Mouse (Mus musculus) CH12.LX (cell line): ENCODE results near the gene Arap2.

Experiments
- CTCF ChIP-seq, 2 experiments: IDR thresholded peaks in 1 of 2; conservative IDR thresholded peaks in 1 of 2; 2 replicates each; pipeline ENCODE4 v1.5.1; 2011 to 2012; ENCODE audit warnings: low read depth in 2 of 2, low read length in 2 of 2, improper control_type of control experiment in 1 of 2, inconsistent platforms in 1 of 2, mild to moderate bottlenecking in 1 of 2, moderate library complexity in 1 of 2
- EP300 ChIP-seq: IDR thresholded peaks from 2 replicates; pipeline ENCODE4 v1.6.1; 2011; ENCODE audit warnings: low read length, improper control_type of control experiment
- HCFC1 ChIP-seq: IDR thresholded peaks from 2 replicates; pipeline ENCODE4 v1.6.1; 2012; ENCODE audit warnings: low read depth, mild to moderate bottlenecking, inconsistent platforms, low read length, improper control_type of control experiment
- KAT2A ChIP-seq: IDR thresholded peaks from 2 replicates; pipeline ENCODE4 v1.6.1; 2012; ENCODE audit warnings: low read length, improper control_type of control experiment, inconsistent platforms; ENCODE audit not compliant: insufficient replicate concordance
- MAX ChIP-seq: IDR thresholded peaks from 2 replicates; pipeline ENCODE4 v1.6.1; 2011; ENCODE audit warnings: low read length, improper control_type of control experiment
- MXI1 ChIP-seq: IDR thresholded peaks from 2 replicates; pipeline ENCODE4 v1.6.1; 2011; ENCODE audit warnings: mild to moderate bottlenecking, low read depth, low read length, improper control_type of control experiment
- NELFE ChIP-seq: IDR thresholded peaks from 2 replicates; pipeline ENCODE4 v1.6.1; 2011; ENCODE audit warnings: low read depth, low read length, improper control_type of control experiment
- NRF1 ChIP-seq: IDR thresholded peaks from 2 replicates; pipeline ENCODE4 v1.6.1; 2014; ENCODE audit warnings: low read depth, mild to moderate bottlenecking, inconsistent platforms, low read length, improper control_type of control experiment, moderate library complexity
- POLR2A ChIP-seq: IDR thresholded peaks from 2 replicates; pipeline ENCODE4 v1.6.1; 2011; ENCODE audit warnings: low read depth, mild to moderate bottlenecking, improper control_type of control experiment, low read length
- POLR2AphosphoS2 ChIP-seq: IDR thresholded peaks from 2 replicates; pipeline ENCODE4 v1.6.1; 2011; ENCODE audit warnings: low read depth, low read length, improper control_type of control experiment
- USF2 ChIP-seq: conservative IDR thresholded peaks from 2 replicates; pipeline ENCODE4 v1.6.1; 2011; ENCODE audit warnings: low read depth, low read length, improper control_type of control experiment
- ZC3H11A ChIP-seq: IDR thresholded peaks from 2 replicates; pipeline ENCODE4 v1.6.1; 2012; ENCODE audit warnings: low read depth, mild to moderate bottlenecking, inconsistent platforms, low read length, improper control_type of control experiment
- ZKSCAN1 ChIP-seq: IDR thresholded peaks from 2 replicates; pipeline ENCODE4 v1.6.1; 2012; ENCODE audit warnings: low read depth, inconsistent platforms, low read length, improper control_type of control experiment, borderline replicate concordance

GRCm38 (mm10) chr5:62764161-62764560 is 1.8 kb downstream of the Arap2 start:
- no peak for TF ChIP-seq EP300
- no peak for TF ChIP-seq CTCF (conservative IDR thresholded peaks at IDR 0.05 in 1 of 2, IDR thresholded peaks at IDR 0.05 in 1 of 2; ENCODE audit: low read depth in 2 of 2, low read length in 2 of 2)
- TF ChIP-seq POLR2A, result no peak
- no peak for TF ChIP-seq MAX
- TF ChIP-seq NRF1, result no peak
- TF ChIP-seq KAT2A, result no peak
- no peak for TF ChIP-seq MXI1
- no peak for TF ChIP-seq NELFE
- no peak for TF ChIP-seq USF2
- TF ChIP-seq POLR2AphosphoS2, result no peak
- no peak for TF ChIP-seq ZC3H11A
- no peak for TF ChIP-seq ZKSCAN1
- no peak for TF ChIP-seq HCFC1
